Mouse (Mus musculus): Measurements from ENCODE around the gene Zmat1. TPM values are rescaled to one million over a fixed set of nuclear protein-coding genes. Genes with fewer than 3 reads are reported as not detected.

Zmat1 gene
- total and polyA plus RNA-seq, 2 experiments from 2014 or later, result 2.0 to 9.5 TPM

GRCm38 (mm10) chrX:135008021-135008420, 988 bp downstream of the Zmat1 start:
- ATAC-seq (ENCODE audit: low FRiP score) (no peak), DNase-seq (ENCODE audit: low spot score) (no peak)
- Histone ChIP-seq H3K27ac (ENCODE audit: low read depth, low read length) (peak overlapping the region; percentile 26; the same call in 1 of the 2 replicates), H3K9me3 (ENCODE audit: low read length) (no peaks in the 10 kb centered on the region), H3K4me2 (ENCODE audit: low read depth, low read length, poor library complexity, severe bottlenecking) (peak overlapping the region; percentile 46), H3K4me3 (ENCODE audit: low read depth, low read length) (peak overlapping the region; percentile 50), H3K27me3 (ENCODE audit: insufficient read depth, low read length) (no peaks in the 10 kb centered on the region; the same call in 1 of the 2 replicates), H3K4me1 (ENCODE audit: insufficient read depth, low read length) (no peaks in the 10 kb centered on the region), H3K36me3 (ENCODE audit: insufficient read depth, low read length) (no peaks in the 10 kb centered on the region), H3K9ac (replicated peaks; ENCODE audit: low read length, poor library complexity, severe bottlenecking) (peak overlapping the region; percentile 81; the same call in 1 of the 2 replicates)
- WGBS, result 35% methylated on average over 5 of the region's 5 CpGs
- no peak for TF ChIP-seq CTCF (IDR thresholded peaks at IDR 0.05)

GRCm38 (mm10) chrX:134964546-134964945, 44.5 kb downstream of the Zmat1 start, which contains the start of gene Nxf2:
TSS of gene Nxf2 (minus strand) at chrX:134964754.
- Histone ChIP-seq H3K9ac (replicated peaks; ENCODE audit: low read length, poor library complexity, severe bottlenecking) (no peak within 1 kb of the TSS), H3K9me3 (ENCODE audit: low read length) (no peaks in the 10 kb centered on the region), H3K27ac (ENCODE audit: low read depth, low read length) (no peak within 1 kb of the TSS), H3K4me3 (ENCODE audit: low read depth, low read length) (peak within 1 kb of the TSS; percentile 30), H3K27me3 (ENCODE audit: insufficient read depth, low read length) (no peaks in the 10 kb centered on the region), H3K36me3 (ENCODE audit: insufficient read depth, low read length) (no peaks in the 10 kb centered on the region), H3K4me1 (ENCODE audit: insufficient read depth, low read length) (no peaks in the 10 kb centered on the region), H3K4me2 (ENCODE audit: low read depth, low read length, poor library complexity, severe bottlenecking) (peak within 1 kb of the TSS; percentile 40)
- DNase-seq (ENCODE audit: low spot score) (no peak), ATAC-seq (ENCODE audit: low FRiP score) (no peak)
- WGBS, result 95% methylated on average over 19 of the region's 19 CpGs
- no peak for TF ChIP-seq CTCF (IDR thresholded peaks at IDR 0.05)

GRCm38 (mm10) chrX:134963305-134964094, 45.5 kb downstream of the Zmat1 start:
- Histone ChIP-seq H3K4me2 (ENCODE audit: low read depth, low read length, poor library complexity, severe bottlenecking) (peak overlapping the region; percentile 40), H3K9ac (replicated peaks; ENCODE audit: low read length, poor library complexity, severe bottlenecking) (no peak overlapping the region), H3K36me3 (ENCODE audit: insufficient read depth, low read length) (no peaks in the 10 kb centered on the region), H3K27me3 (ENCODE audit: insufficient read depth, low read length) (no peaks in the 10 kb centered on the region; the same call in 1 of the 2 replicates), H3K9me3 (ENCODE audit: low read length) (no peaks in the 10 kb centered on the region), H3K4me3 (ENCODE audit: low read depth, low read length) (peak overlapping the region; percentile 30), H3K4me1 (ENCODE audit: insufficient read depth, low read length) (no peaks in the 10 kb centered on the region), H3K27ac (ENCODE audit: low read depth, low read length) (no peak overlapping the region)
- no peak for TF ChIP-seq CTCF (IDR thresholded peaks at IDR 0.05)
- 75% methylated on average over 27 of the region's 53 CpGs for WGBS
- DNase-seq (ENCODE audit: low spot score), result peak; percentile 80
- ATAC-seq (ENCODE audit: low FRiP score), result peak; percentile 80

GRCm38 (mm10) chrX:134930361-134930760, 78.6 kb downstream of the Zmat1 start:
- no peak overlapping the region for H3K4me3 ChIP-seq (ENCODE audit: low read depth, low read length)
- TF ChIP-seq CTCF (IDR thresholded peaks at IDR 0.05), result peak; percentile 79
- H3K27me3 ChIP-seq (ENCODE audit: insufficient read depth, low read length), result no peaks in the 10 kb centered on the region
- H3K4me1 ChIP-seq (ENCODE audit: insufficient read depth, low read length), result no peaks in the 10 kb centered on the region
- H3K4me2 ChIP-seq (ENCODE audit: low read depth, low read length, poor library complexity, severe bottlenecking), result no peak overlapping the region
- no peak overlapping the region for H3K9ac ChIP-seq (replicated peaks; ENCODE audit: low read length, poor library complexity, severe bottlenecking)
- whole genome bisulfite sequencing, result 38% methylated on average over 5 of the region's 5 CpGs
- no peak for ATAC-seq (ENCODE audit: low FRiP score)
- no peaks in the 10 kb centered on the region for H3K9me3 ChIP-seq (ENCODE audit: low read length)
- H3K36me3 ChIP-seq (ENCODE audit: insufficient read depth, low read length), result no peaks in the 10 kb centered on the region
- peak; percentile 33 for DNase-seq (ENCODE audit: low spot score)
- H3K27ac ChIP-seq (ENCODE audit: low read depth, low read length), result no peak overlapping the region

- Histone ChIP-seq H3K27me3 (ENCODE audit: insufficient read depth, low read length) (no peaks in the 10 kb centered on the region), H3K36me3 (ENCODE audit: insufficient read depth, low read length) (no peaks in the 10 kb centered on the region), H3K4me1 (ENCODE audit: insufficient read depth, low read length) (no peaks in the 10 kb centered on the region), H3K9ac (replicated peaks; ENCODE audit: low read length, poor library complexity, severe bottlenecking) (no peak overlapping the region), H3K4me3 (ENCODE audit: low read depth, low read length) (no peak overlapping the region), H3K4me2 (ENCODE audit: low read depth, low read length, poor library complexity, severe bottlenecking) (no peak overlapping the region), H3K9me3 (ENCODE audit: low read length) (no peaks in the 10 kb centered on the region), H3K27ac (ENCODE audit: low read depth, low read length) (no peak overlapping the region)
- DNase-seq (ENCODE audit: low spot score) (peak; percentile 1), ATAC-seq (ENCODE audit: low FRiP score) (no peak)
- 75% methylated on average over 5 of the region's 5 CpGs for WGBS
- TF ChIP-seq CTCF (IDR thresholded peaks at IDR 0.05), result no peak
Observed at GRCm38 (mm10) chrX:134929927-134930326, 79.1 kb downstream of the Zmat1 start.

- ATAC-seq (ENCODE audit: low FRiP score) (no peak), DNase-seq (ENCODE audit: low spot score) (peak; percentile 64)
- Histone ChIP-seq H3K9me3 (ENCODE audit: low read length) (no peaks in the 10 kb centered on the region), H3K4me3 (ENCODE audit: low read depth, low read length) (no peak overlapping the region), H3K9ac (replicated peaks; ENCODE audit: low read length, poor library complexity, severe bottlenecking) (no peak overlapping the region), H3K4me1 (ENCODE audit: insufficient read depth, low read length) (no peaks in the 10 kb centered on the region), H3K27me3 (ENCODE audit: insufficient read depth, low read length) (no peaks in the 10 kb centered on the region), H3K36me3 (ENCODE audit: insufficient read depth, low read length) (no peaks in the 10 kb centered on the region), H3K27ac (ENCODE audit: low read depth, low read length) (no peak overlapping the region), H3K4me2 (ENCODE audit: low read depth, low read length, poor library complexity, severe bottlenecking) (no peak overlapping the region)
- TF ChIP-seq CTCF (IDR thresholded peaks at IDR 0.05), result peak; percentile 71
Observed at GRCm38 (mm10) chrX:134925058-134925457, 84.0 kb downstream of the Zmat1 start.
